Mouse (Mus musculus): ENCODE data around the gene Zbtb20. TPM values are rescaled to one million over a fixed set of nuclear protein-coding genes. Genes with fewer than 3 reads are reported as not detected.

Zbtb20 gene
- total and polyA plus RNA-seq, 3 experiments, result 31.1 to 199 (median 161) TPM

DNA sequence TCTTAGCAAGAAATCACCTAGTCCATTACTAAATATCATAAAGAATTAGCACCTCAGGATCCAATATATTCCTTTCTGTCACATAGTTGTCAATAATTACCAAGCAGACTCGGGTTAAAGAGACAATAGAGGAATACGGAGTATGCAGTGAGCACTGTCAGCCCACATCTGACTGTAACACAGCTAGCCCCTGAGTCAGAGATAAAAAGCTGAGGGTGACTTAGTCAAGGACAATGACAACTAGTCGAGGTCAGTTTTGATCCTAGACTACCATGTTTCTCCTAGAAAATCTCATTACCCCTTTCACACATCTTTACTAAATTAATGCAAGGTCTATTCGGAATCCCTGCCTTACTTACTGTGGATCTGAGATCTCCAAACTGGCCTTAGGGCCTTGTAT, 465.0 kb downstream of the Zbtb20 start:
- no peak for DNase-seq
- TF ChIP-seq EP300 (IDR thresholded peaks at IDR 0.05; ENCODE audit: insufficient read depth, low read depth, low read length) (no peak), POLR2A (IDR thresholded peaks at IDR 0.05; ENCODE audit: insufficient read depth, low read depth, low read length) (no peak), CTCF (IDR thresholded peaks at IDR 0.05) (no peak)
- Histone ChIP-seq H3K27me3 (ENCODE audit: control insufficient read depth, insufficient read depth, low read length) (no peaks in the 10 kb centered on the region), H3K27ac (no peak overlapping the region), H3K9ac (ENCODE audit: low read depth, low read length) (no peak overlapping the region), H3K4me1 (ENCODE audit: control insufficient read depth, insufficient read depth, low read length) (peaks cover 4% of the 10 kb centered on the region), H3K4me3 (no peak overlapping the region), H3K79me2 (replicated peaks; ENCODE audit: control insufficient read depth, insufficient read depth, low read length) (no peaks in the 10 kb centered on the region; the same call in 1 of the 2 replicates), H3K36me3 (ENCODE audit: control insufficient read depth, insufficient read depth, low read length) (peaks cover 9% of the 10 kb centered on the region)
- intact Hi-C loops (cut with DNase I), result no loop called here
- 86% methylated on average over 4 of the region's 4 CpGs for WGBS

DNA sequence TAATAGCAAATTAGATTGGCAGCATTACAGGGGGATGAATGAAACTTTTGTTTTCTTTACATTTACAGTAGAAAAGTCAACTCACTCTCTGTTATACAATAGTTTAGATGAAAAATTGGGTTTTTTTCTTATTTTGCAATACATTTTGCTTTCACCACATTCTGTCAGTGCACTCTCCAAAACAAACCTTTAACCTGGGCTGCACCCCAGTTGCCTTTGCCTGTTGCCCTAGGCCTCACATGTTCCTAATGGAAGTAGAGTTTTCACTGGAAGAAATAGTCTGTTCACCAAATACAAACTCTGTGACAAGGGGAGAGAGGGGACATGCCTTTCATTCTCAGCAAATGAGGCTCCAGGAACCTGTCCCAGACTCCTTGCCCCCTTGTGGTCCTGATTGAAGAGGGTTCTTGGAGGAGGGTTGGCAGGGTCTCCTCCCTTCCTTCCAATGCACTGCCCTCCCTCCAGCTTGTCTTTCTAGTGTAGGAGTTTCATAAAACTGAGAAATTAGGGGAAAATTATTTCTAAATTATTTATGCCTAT, 466.3 kb downstream of the Zbtb20 start:
- TF ChIP-seq EP300 (IDR thresholded peaks at IDR 0.05; ENCODE audit: insufficient read depth, low read depth, low read length), result no peak
- no peak for TF ChIP-seq POLR2A (IDR thresholded peaks at IDR 0.05; ENCODE audit: insufficient read depth, low read depth, low read length)
- no peak for TF ChIP-seq CTCF (IDR thresholded peaks at IDR 0.05)
- intact Hi-C loops (cut with DNase I), result no loop called here
- no peaks in the 10 kb centered on the region; the same call in 1 of the 2 replicates for H3K79me2 ChIP-seq (replicated peaks; ENCODE audit: control insufficient read depth, insufficient read depth, low read length)
- H3K27ac ChIP-seq, result no peak overlapping the region
- no peaks in the 10 kb centered on the region; the same call in 1 of the 2 replicates for H3K4me1 ChIP-seq (ENCODE audit: control insufficient read depth, insufficient read depth, low read length)
- H3K9ac ChIP-seq (ENCODE audit: low read depth, low read length), result no peak overlapping the region
- H3K4me3 ChIP-seq, result no peak overlapping the region
- no peaks in the 10 kb centered on the region for H3K27me3 ChIP-seq (ENCODE audit: control insufficient read depth, insufficient read depth, low read length)
- H3K36me3 ChIP-seq (ENCODE audit: control insufficient read depth, insufficient read depth, low read length), result peaks cover 2% of the 10 kb centered on the region; the same call in 1 of the 2 replicates
- no peak for DNase-seq

GRCm38 (mm10) chr16:43346094-43346493, 470.4 kb downstream of the Zbtb20 start:
- no peaks in the 10 kb centered on the region for H3K27me3 ChIP-seq (ENCODE audit: control insufficient read depth, insufficient read depth, low read length)
- H3K79me2 ChIP-seq (replicated peaks; ENCODE audit: control insufficient read depth, insufficient read depth, low read length), result no peaks in the 10 kb centered on the region
- no peak overlapping the region for H3K4me3 ChIP-seq
- H3K27ac ChIP-seq, result no peak overlapping the region
- intact Hi-C loops (cut with DNase I), result no loop called here
- peaks cover 3% of the 10 kb centered on the region for H3K4me1 ChIP-seq (ENCODE audit: control insufficient read depth, insufficient read depth, low read length)
- H3K9ac ChIP-seq (ENCODE audit: low read depth, low read length), result no peak overlapping the region
- no peak for DNase-seq
- TF ChIP-seq EP300 (IDR thresholded peaks at IDR 0.05; ENCODE audit: insufficient read depth, low read depth, low read length) (no peak), CTCF (IDR thresholded peaks at IDR 0.05) (no peak), POLR2A (IDR thresholded peaks at IDR 0.05; ENCODE audit: insufficient read depth, low read depth, low read length) (no peak)
- H3K36me3 ChIP-seq (ENCODE audit: control insufficient read depth, insufficient read depth, low read length), result peaks cover 8% of the 10 kb centered on the region; the same call in 1 of the 2 replicates

GRCm38 (mm10) chr16:43355776-43356645, 480.3 kb downstream of the Zbtb20 start:
- Histone ChIP-seq H3K79me2 (replicated peaks; ENCODE audit: control insufficient read depth, insufficient read depth, low read length) (no peaks in the 10 kb centered on the region), H3K27me3 (ENCODE audit: control insufficient read depth, insufficient read depth, low read length) (no peaks in the 10 kb centered on the region), H3K9ac (ENCODE audit: low read depth, low read length) (no peak overlapping the region), H3K4me1 (ENCODE audit: control insufficient read depth, insufficient read depth, low read length) (peaks cover 4% of the 10 kb centered on the region), H3K4me3 (no peak overlapping the region), H3K27ac (no peak overlapping the region), H3K36me3 (ENCODE audit: control insufficient read depth, insufficient read depth, low read length) (peaks cover 2% of the 10 kb centered on the region; the same call in 1 of the 2 replicates)
- no peak for DNase-seq
- intact Hi-C loops (cut with DNase I), result no loop called here
- 88% methylated on average over 9 of the region's 9 CpGs for WGBS
- TF ChIP-seq CTCF (IDR thresholded peaks at IDR 0.05) (no peak), EP300 (IDR thresholded peaks at IDR 0.05; ENCODE audit: insufficient read depth, low read depth, low read length) (no peak), POLR2A (IDR thresholded peaks at IDR 0.05; ENCODE audit: insufficient read depth, low read depth, low read length) (no peak)

DNA sequence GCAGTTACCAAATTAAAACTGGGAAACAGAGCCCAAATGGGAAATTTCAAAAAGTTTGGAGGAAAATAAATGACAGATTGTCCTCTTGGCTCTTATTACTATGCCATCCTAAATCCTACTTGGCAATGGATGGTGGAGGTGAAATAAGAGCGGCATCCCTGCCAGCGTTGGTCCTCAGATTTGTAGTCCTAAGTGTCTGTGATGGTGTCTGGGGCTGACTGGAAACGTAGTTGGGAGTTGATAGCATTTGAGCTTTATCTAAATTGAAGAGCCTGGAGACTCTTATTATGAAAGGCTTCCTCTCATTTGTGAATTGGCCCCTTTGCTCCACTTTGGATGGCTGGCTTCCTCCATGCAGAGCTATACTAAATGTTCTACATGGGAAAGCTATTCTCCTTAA, 483.9 kb downstream of the Zbtb20 start:
- Histone ChIP-seq H3K36me3 (ENCODE audit: control insufficient read depth, insufficient read depth, low read length) (peaks cover 2% of the 10 kb centered on the region; the same call in 1 of the 2 replicates), H3K4me3 (no peak overlapping the region), H3K4me1 (ENCODE audit: control insufficient read depth, insufficient read depth, low read length) (peaks cover 5% of the 10 kb centered on the region), H3K79me2 (replicated peaks; ENCODE audit: control insufficient read depth, insufficient read depth, low read length) (no peaks in the 10 kb centered on the region), H3K9ac (ENCODE audit: low read depth, low read length) (no peak overlapping the region), H3K27me3 (ENCODE audit: control insufficient read depth, insufficient read depth, low read length) (no peaks in the 10 kb centered on the region), H3K27ac (peak overlapping the region; percentile 64)
- TF ChIP-seq CTCF (IDR thresholded peaks at IDR 0.05) (no peak), POLR2A (IDR thresholded peaks at IDR 0.05; ENCODE audit: insufficient read depth, low read depth, low read length) (no peak), EP300 (IDR thresholded peaks at IDR 0.05; ENCODE audit: insufficient read depth, low read depth, low read length) (no peak)
- 52% methylated on average over 3 of the region's 3 CpGs for WGBS
- intact Hi-C loops (cut with DNase I), result no loop called here
- no peak for DNase-seq

- 96% methylated on average over 2 of the region's 2 CpGs for WGBS
- no peak for TF ChIP-seq POLR2A (IDR thresholded peaks at IDR 0.05; ENCODE audit: insufficient read depth, low read depth, low read length)
- TF ChIP-seq EP300 (IDR thresholded peaks at IDR 0.05; ENCODE audit: insufficient read depth, low read depth, low read length), result no peak
- no peak for TF ChIP-seq CTCF (IDR thresholded peaks at IDR 0.05)
- H3K4me3 ChIP-seq, result no peak overlapping the region
- H3K9ac ChIP-seq (ENCODE audit: low read depth, low read length), result no peak overlapping the region
- no peak for DNase-seq
- H3K4me1 ChIP-seq (ENCODE audit: control insufficient read depth, insufficient read depth, low read length), result peaks cover 5% of the 10 kb centered on the region
- intact Hi-C loops (cut with DNase I), result loop anchor here (5.0 to 10.0 kb wide), 3 partner anchors 75 to 483 kb away; partner anchors contain the start of gene Zbtb20
- no peaks in the 10 kb centered on the region for H3K79me2 ChIP-seq (replicated peaks; ENCODE audit: control insufficient read depth, insufficient read depth, low read length)
- H3K27me3 ChIP-seq (ENCODE audit: control insufficient read depth, insufficient read depth, low read length), result no peaks in the 10 kb centered on the region
- H3K36me3 ChIP-seq (ENCODE audit: control insufficient read depth, insufficient read depth, low read length), result peaks cover 2% of the 10 kb centered on the region
- peak overlapping the region; percentile 64 for H3K27ac ChIP-seq
These were observed 484.4 kb downstream of the Zbtb20 start for GRCm38 (mm10) chr16:43360112-43360511.

Data from heart, adult 2 months (tissue).